12 mouse cellular contexts compared by ENCODE assay signal in genomic region chr13:90798791-90799542, GRCm38 (mm10).
DNase-seq lines count a peak whose midpoint lies in the region; ATAC-seq and TF ChIP-seq lines count a peak whose summit lies in the region.
"Had no signal": no experiment of that assay in that cellular context is flagged by ENCODE, and none has a peak within 500 bp of the region (broad histone marks: within the 10 kb centered on the region; RNA-seq: fewer than 3 reads in every experiment).

No protein-coding gene starts in this region.

- H3K27ac ChIP-seq in lung, embryonic 14.5 days (ENCODE audit: low read depth) = no peak overlapping the region; the same call in 1 of the 2 replicates
- H3K27ac ChIP-seq in embryonic fibroblast, embryonic 13.5 days (ENCODE audit: insufficient read depth, low read length) = peak overlapping the region; percentile 84; the same call in 1 of the 2 replicates
- H3K27ac ChIP-seq in stomach, embryonic 15.5 days = no peak overlapping the region
- H3K27ac ChIP-seq: hindbrain, embryonic 13.5 days had no signal

- H3K4me2 ChIP-seq in lung, embryonic 14.5 days = no peak overlapping the region
- H3K4me2 ChIP-seq in stomach, embryonic 15.5 days = no peak overlapping the region
- H3K4me2 ChIP-seq: hindbrain, embryonic 13.5 days had no signal

- H3K9ac ChIP-seq in lung, embryonic 14.5 days = no peak overlapping the region
- H3K9ac ChIP-seq in stomach, embryonic 15.5 days = no peak overlapping the region
- H3K9ac ChIP-seq: hindbrain, embryonic 13.5 days had no signal

- peak; percentile 78 for ATAC-seq in lung, embryonic 14.5 days (ENCODE audit: insufficient read depth)
- peak; percentile 70 for ATAC-seq in stomach, embryonic 15.5 days (ENCODE audit: insufficient read depth, low FRiP score, low read depth)
- ATAC-seq: forebrain, embryonic 16.5 days had no signal

- DNase-seq in lung, embryonic 14.5 days = peak; percentile 48
- DNase-seq in lung, postnatal 14 days = no peak
- peak; percentile 41 for DNase-seq in embryo, embryonic 10 days (ENCODE audit: low spot score)
- DNase-seq in right cerebral cortex, postnatal 10 days (ENCODE audit: low spot score in 2 of 2) = no peak
- no peak for DNase-seq in testis, postnatal 10 days (ENCODE audit: low spot score)
- DNase-seq: heart, adult 18-20 months; layer of hippocampus, postnatal 36 days; thymus, adult 2 months had no signal

- no peaks in the 10 kb centered on the region for H3K9me3 ChIP-seq in lung, embryonic 14.5 days (ENCODE audit: low read depth, low read length)
- no peaks in the 10 kb centered on the region for H3K9me3 ChIP-seq in stomach, embryonic 15.5 days
- H3K9me3 ChIP-seq: hindbrain, embryonic 13.5 days had no signal

- TF ChIP-seq POLR2A in embryonic fibroblast, embryonic 13.5 days (IDR thresholded peaks at IDR 0.05; ENCODE audit: low read depth, low read length) = no peak

- TF ChIP-seq CTCF in lung, embryonic 14.5 days (IDR thresholded peaks at IDR 0.05; ENCODE audit: low read depth) = no peak
- TF ChIP-seq CTCF in embryonic fibroblast, embryonic 13.5 days (IDR thresholded peaks at IDR 0.05; ENCODE audit: borderline replicate concordance, insufficient read depth, low read length) = no peak

- no peak overlapping the region for H3K4me3 ChIP-seq in lung, embryonic 14.5 days (ENCODE audit: low read depth, low read length)
- H3K4me3 ChIP-seq in embryonic fibroblast, embryonic 13.5 days (ENCODE audit: insufficient read depth, low read length) = no peak overlapping the region
- no peak overlapping the region for H3K4me3 ChIP-seq in stomach, embryonic 15.5 days (replicated peaks)
- H3K4me3 ChIP-seq: hindbrain, embryonic 13.5 days had no signal

- no peaks in the 10 kb centered on the region for H3K27me3 ChIP-seq in lung, embryonic 14.5 days (ENCODE audit: insufficient read depth, low read length)
- H3K27me3 ChIP-seq in stomach, embryonic 15.5 days (replicated peaks) = no peaks in the 10 kb centered on the region
- H3K27me3 ChIP-seq: hindbrain, embryonic 13.5 days had no signal

- peaks cover 11% of the 10 kb centered on the region; the same call in 1 of the 2 replicates for H3K4me1 ChIP-seq in lung, embryonic 14.5 days (ENCODE audit: insufficient read depth)
- peaks cover 20% of the 10 kb centered on the region for H3K4me1 ChIP-seq in embryonic fibroblast, embryonic 13.5 days (ENCODE audit: control insufficient read depth, insufficient read depth, low read length)
- H3K4me1 ChIP-seq in stomach, embryonic 15.5 days = no peaks in the 10 kb centered on the region

- WGBS in lung, embryonic 14.5 days = 10% methylated on average over 6 of the region's 6 CpGs
- WGBS in stomach, embryonic 15.5 days = 11% methylated on average over 6 of the region's 6 CpGs

- H3K36me3 ChIP-seq in lung, embryonic 14.5 days (ENCODE audit: insufficient read depth) = no peaks in the 10 kb centered on the region
- no peaks in the 10 kb centered on the region for H3K36me3 ChIP-seq in stomach, embryonic 15.5 days
- H3K36me3 ChIP-seq: hindbrain, embryonic 13.5 days had no signal

Comparison
In these comparisons a context has a peak if more than half of its experiments do, and no peak if none do; other contexts are left out.
1. DNase-seq: peak in lung, embryonic 14.5 days (single experiment) and embryo, embryonic 10 days (single experiment); none in lung, postnatal 14 days (single experiment), right cerebral cortex, postnatal 10 days (0 of 2) and testis, postnatal 10 days (single experiment).